Mouse (Mus musculus): ENCODE data around the gene Eif5a2. TPM values are rescaled to one million over a fixed set of nuclear protein-coding genes. Genes with fewer than 3 reads are reported as not detected.
A peak's percentile ranks its signal among the peaks of the same experiment; 100 is the strongest.

The Eif5a2 gene
- polyA plus RNA-seq (2012; fragmentation: generic; extraction: Trizol): 0.48 TPM

DNA sequence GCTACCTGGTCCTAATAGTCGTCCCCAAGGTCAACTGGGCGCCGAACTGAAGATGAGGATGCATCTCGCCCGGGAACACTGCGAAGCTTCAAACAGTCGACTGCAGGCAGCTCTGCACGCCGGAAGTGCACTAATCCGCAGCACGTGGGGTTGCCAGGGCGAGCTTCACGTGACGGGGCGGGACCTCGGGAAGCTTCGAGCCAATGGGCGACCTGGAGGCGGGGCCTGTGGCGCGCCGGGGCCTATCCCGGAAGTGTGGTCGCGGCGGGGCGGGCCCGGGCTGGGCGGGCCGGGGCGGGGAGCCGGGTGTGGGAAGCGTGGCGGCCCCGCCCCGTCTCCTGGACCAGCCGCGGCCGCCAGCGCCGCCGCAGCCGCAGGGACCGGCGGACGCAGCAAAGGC is at the start of gene Eif5a2:
TSS of gene Eif5a2 (plus strand) at position 283 of the 400 bp plus-strand sequence.
- TF ChIP-seq MAX (IDR thresholded peaks at IDR 0.05; ENCODE audit: low read depth) (no peak), MYOG (IDR thresholded peaks at IDR 0.05; ENCODE audit: control insufficient read depth in 1 of 3, insufficient read depth in 1 of 3, insufficient read length in 2 of 3, low read depth in 2 of 3) (no peak), MYOD1 (IDR thresholded peaks at IDR 0.05; ENCODE audit: control insufficient read depth in 1 of 3, insufficient read length in 2 of 3, low read depth in 2 of 3) (no peak), USF1 (IDR thresholded peaks at IDR 0.05; ENCODE audit: low read depth) (peak; percentile 64), SRF (IDR thresholded peaks at IDR 0.05; ENCODE audit: control insufficient read depth, insufficient read length, low read depth) (no peak), POLR2A (IDR thresholded peaks at IDR 0.05; ENCODE audit: insufficient read length, low read depth) (peak; percentile 29)
- Histone ChIP-seq H3K4me3 (no peak within 1 kb of the TSS), H3ac (ENCODE audit: control insufficient read depth, insufficient read length) (peak within 1 kb of the TSS; percentile 61), H3K4me2 (ENCODE audit: low read depth) (peak within 1 kb of the TSS; percentile 66), H3K79me2 (ENCODE audit: control insufficient read depth, insufficient read depth) (no peaks in the 10 kb centered on the region), H3K36me3 (ENCODE audit: control insufficient read depth, insufficient read depth) (no peaks in the 10 kb centered on the region), H3K27me3 (ENCODE audit: control insufficient read depth, insufficient read depth, insufficient read length) (no peaks in the 10 kb centered on the region)

- Histone ChIP-seq H3K4me3 (no peak overlapping the region), H3K4me2 (ENCODE audit: low read depth) (peak overlapping the region; percentile 5), H3K27me3 (ENCODE audit: control insufficient read depth, insufficient read depth, insufficient read length) (no peaks in the 10 kb centered on the region), H3ac (ENCODE audit: control insufficient read depth, insufficient read length) (no peak overlapping the region), H3K36me3 (ENCODE audit: control insufficient read depth, insufficient read depth) (no peaks in the 10 kb centered on the region), H3K79me2 (ENCODE audit: control insufficient read depth, insufficient read depth) (no peaks in the 10 kb centered on the region)
- TF ChIP-seq E2F4 (IDR thresholded peaks at IDR 0.05; ENCODE audit: insufficient read depth) (no peak), MYOG (IDR thresholded peaks at IDR 0.05; ENCODE audit: control insufficient read depth in 1 of 3, insufficient read depth in 1 of 3, insufficient read length in 2 of 3, low read depth in 2 of 3) (peak in 2 of 3 experiments; percentile 69 to 77), REST (IDR thresholded peaks at IDR 0.05; ENCODE audit: insufficient read depth, insufficient read length) (no peak), SRF (IDR thresholded peaks at IDR 0.05; ENCODE audit: control insufficient read depth, insufficient read length, low read depth) (no peak), TCF12 (IDR thresholded peaks at IDR 0.05; ENCODE audit: insufficient read depth, poor library complexity, severe bottlenecking) (no peak), MAX (IDR thresholded peaks at IDR 0.05; ENCODE audit: low read depth) (no peak), MYOD1 (IDR thresholded peaks at IDR 0.05; ENCODE audit: control insufficient read depth in 1 of 3, insufficient read length in 2 of 3, low read depth in 2 of 3) (peak in 2 of 3 experiments; percentile 15 to 40), CEBPB (IDR thresholded peaks at IDR 0.05; ENCODE audit: insufficient read depth, poor library complexity, severe bottlenecking) (no peak), USF1 (IDR thresholded peaks at IDR 0.05; ENCODE audit: low read depth) (no peak), TCF3 (IDR thresholded peaks at IDR 0.05; ENCODE audit: insufficient read length, low read depth) (peak; percentile 20), POLR2AphosphoS2 (IDR thresholded peaks at IDR 0.05; ENCODE audit: insufficient read length, low read depth) (no peak), POLR2A (IDR thresholded peaks at IDR 0.05; ENCODE audit: insufficient read length, low read depth) (no peak)
Measured at GRCm38 (mm10) chr3:28734712-28735111, 46.4 kb upstream of the Eif5a2 start.

DNA sequence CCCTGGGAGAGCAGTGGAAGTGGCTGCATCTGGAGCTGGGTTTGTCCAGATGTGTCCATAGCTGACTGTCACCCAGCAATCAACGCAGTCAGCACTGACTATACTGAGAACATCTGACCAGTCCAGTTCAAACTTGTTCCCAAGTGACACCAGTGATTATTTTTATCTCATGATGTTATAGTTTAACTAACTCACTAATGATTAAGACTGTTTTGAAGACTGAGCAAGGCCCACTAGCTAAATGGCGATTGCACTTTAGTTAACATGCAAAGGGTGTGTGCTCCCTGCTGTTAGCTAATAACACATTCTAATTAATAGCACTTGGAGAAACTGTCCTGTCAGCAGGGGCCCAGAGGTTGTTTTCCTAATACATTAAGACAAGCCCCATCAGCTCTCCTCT is 44.1 kb upstream of the Eif5a2 start:
- Histone ChIP-seq H3K4me3 (no peak overlapping the region), H3K27me3 (ENCODE audit: control insufficient read depth, insufficient read depth, insufficient read length) (no peaks in the 10 kb centered on the region), H3ac (ENCODE audit: control insufficient read depth, insufficient read length) (no peak overlapping the region), H3K36me3 (ENCODE audit: control insufficient read depth, insufficient read depth) (no peaks in the 10 kb centered on the region), H3K79me2 (ENCODE audit: control insufficient read depth, insufficient read depth) (no peaks in the 10 kb centered on the region), H3K4me2 (ENCODE audit: low read depth) (no peak overlapping the region)
- TF ChIP-seq E2F4 (IDR thresholded peaks at IDR 0.05; ENCODE audit: insufficient read depth) (no peak), POLR2A (IDR thresholded peaks at IDR 0.05; ENCODE audit: insufficient read length, low read depth) (no peak), SRF (IDR thresholded peaks at IDR 0.05; ENCODE audit: control insufficient read depth, insufficient read length, low read depth) (no peak), MAX (IDR thresholded peaks at IDR 0.05; ENCODE audit: low read depth) (no peak), USF1 (IDR thresholded peaks at IDR 0.05; ENCODE audit: low read depth) (no peak), REST (IDR thresholded peaks at IDR 0.05; ENCODE audit: insufficient read depth, insufficient read length) (no peak), MYOD1 (IDR thresholded peaks at IDR 0.05; ENCODE audit: control insufficient read depth in 1 of 3, insufficient read length in 2 of 3, low read depth in 2 of 3) (no peak), MYOG (IDR thresholded peaks at IDR 0.05; ENCODE audit: control insufficient read depth in 1 of 3, insufficient read depth in 1 of 3, insufficient read length in 2 of 3, low read depth in 2 of 3) (no peak), CEBPB (IDR thresholded peaks at IDR 0.05; ENCODE audit: insufficient read depth, poor library complexity, severe bottlenecking) (no peak), TCF3 (IDR thresholded peaks at IDR 0.05; ENCODE audit: insufficient read length, low read depth) (no peak), POLR2AphosphoS2 (IDR thresholded peaks at IDR 0.05; ENCODE audit: insufficient read length, low read depth) (no peak), TCF12 (IDR thresholded peaks at IDR 0.05; ENCODE audit: insufficient read depth, poor library complexity, severe bottlenecking) (no peak)

- Histone ChIP-seq H3K79me2 (ENCODE audit: control insufficient read depth, insufficient read depth) (no peaks in the 10 kb centered on the region), H3K36me3 (ENCODE audit: control insufficient read depth, insufficient read depth) (no peaks in the 10 kb centered on the region), H3K27me3 (ENCODE audit: control insufficient read depth, insufficient read depth, insufficient read length) (no peaks in the 10 kb centered on the region), H3K4me3 (no peak overlapping the region), H3ac (ENCODE audit: control insufficient read depth, insufficient read length) (no peak overlapping the region), H3K4me2 (ENCODE audit: low read depth) (no peak overlapping the region)
- no peak for TF ChIP-seq POLR2A (IDR thresholded peaks at IDR 0.05; ENCODE audit: insufficient read length, low read depth)
Measured at GRCm38 (mm10) chr3:28740353-28740752, 40.7 kb upstream of the Eif5a2 start.

GRCm38 (mm10) chr3:28743251-28743650 is 37.8 kb upstream of the Eif5a2 start:
- no peak for TF ChIP-seq TCF3 (IDR thresholded peaks at IDR 0.05; ENCODE audit: insufficient read length, low read depth)
- TF ChIP-seq MYOD1 (IDR thresholded peaks at IDR 0.05; ENCODE audit: control insufficient read depth in 1 of 3, insufficient read length in 2 of 3, low read depth in 2 of 3): no peak
- no peak for TF ChIP-seq CEBPB (IDR thresholded peaks at IDR 0.05; ENCODE audit: insufficient read depth, poor library complexity, severe bottlenecking)
- no peak for TF ChIP-seq MAX (IDR thresholded peaks at IDR 0.05; ENCODE audit: low read depth)
- TF ChIP-seq POLR2A (IDR thresholded peaks at IDR 0.05; ENCODE audit: insufficient read length, low read depth): no peak
- no peak for TF ChIP-seq POLR2AphosphoS2 (IDR thresholded peaks at IDR 0.05; ENCODE audit: insufficient read length, low read depth)
- no peak for TF ChIP-seq USF1 (IDR thresholded peaks at IDR 0.05; ENCODE audit: low read depth)
- TF ChIP-seq MYOG (IDR thresholded peaks at IDR 0.05; ENCODE audit: control insufficient read depth in 1 of 3, insufficient read depth in 1 of 3, insufficient read length in 2 of 3, low read depth in 2 of 3): no peak
- TF ChIP-seq TCF12 (IDR thresholded peaks at IDR 0.05; ENCODE audit: insufficient read depth, poor library complexity, severe bottlenecking): no peak
- TF ChIP-seq E2F4 (IDR thresholded peaks at IDR 0.05; ENCODE audit: insufficient read depth): no peak
- TF ChIP-seq REST (IDR thresholded peaks at IDR 0.05; ENCODE audit: insufficient read depth, insufficient read length): no peak
- no peak for TF ChIP-seq SRF (IDR thresholded peaks at IDR 0.05; ENCODE audit: control insufficient read depth, insufficient read length, low read depth)
- Histone ChIP-seq H3K27me3 (ENCODE audit: control insufficient read depth, insufficient read depth, insufficient read length) (no peaks in the 10 kb centered on the region), H3K4me3 (no peak overlapping the region), H3K4me2 (ENCODE audit: low read depth) (no peak overlapping the region), H3K79me2 (ENCODE audit: control insufficient read depth, insufficient read depth) (no peaks in the 10 kb centered on the region), H3K36me3 (ENCODE audit: control insufficient read depth, insufficient read depth) (no peaks in the 10 kb centered on the region), H3ac (ENCODE audit: control insufficient read depth, insufficient read length) (no peak overlapping the region)

Measured in myocyte (in vitro differentiated cells).